Mouse (Mus musculus) testis, adult 2 months (tissue): Measurements from ENCODE around the gene Dffa.

ENCODE experiments used
- CTCF ChIP-seq: fragments of 200-500 bp; IDR thresholded peaks from 2 replicates; pipeline ENCODE4 v1.5.1; 2012; ENCODE audit warnings: low read depth, mild to moderate bottlenecking, inconsistent platforms, low read length, moderate library complexity; ENCODE audit not compliant: control insufficient read depth, insufficient read depth, insufficient replicate concordance
- POLR2A ChIP-seq: fragments of 200-500 bp; IDR thresholded peaks from 2 replicates; pipeline ENCODE4 v1.6.1; 2012; ENCODE audit warnings: low read depth, mild to moderate bottlenecking, inconsistent platforms, low read length, moderate library complexity; ENCODE audit not compliant: control insufficient read depth

GRCm38 (mm10) chr4:149161166-149161565 lies 57.2 kb downstream of the Dffa start:
- TF ChIP-seq POLR2A: no peak
- TF ChIP-seq CTCF: no peak
